Mouse (Mus musculus) E14TG2a.4 (cell line): ENCODE data around the gene Pde4dip.

ENCODE experiments used
- CTCF ChIP-seq: conservative IDR thresholded peaks from 2 replicates; pipeline ENCODE4 v1.5.1; 2014; ENCODE audit warnings: low read length
- NANOG ChIP-seq: IDR thresholded peaks from 2 replicates; pipeline ENCODE4 v1.6.1; 2014; ENCODE audit warnings: borderline replicate concordance, low read length, mixed read lengths
- POU5F1 ChIP-seq: IDR thresholded peaks from 2 replicates; pipeline ENCODE4 v1.6.1; 2014; ENCODE audit warnings: low read length, borderline replicate concordance

DNA sequence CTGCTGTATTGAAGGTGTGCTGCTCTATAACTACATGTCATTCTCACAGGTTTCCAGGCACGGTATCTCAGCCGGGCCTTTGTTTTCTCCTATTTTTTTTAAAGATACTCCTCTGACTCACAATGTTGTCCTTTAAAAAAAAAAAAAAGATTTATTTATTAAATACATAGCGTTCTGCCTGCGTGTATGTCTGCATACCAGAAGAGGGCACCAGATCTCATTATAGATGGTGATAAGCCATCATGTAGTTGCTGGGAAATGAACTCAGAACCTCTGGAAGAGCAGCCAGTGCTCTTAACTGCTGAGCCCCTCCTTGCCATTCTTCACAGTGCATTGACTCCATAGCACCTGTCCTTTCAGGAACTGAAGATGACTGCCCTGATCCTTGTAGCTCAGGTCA is 26.6 kb upstream of the Pde4dip start:
- TF ChIP-seq CTCF (peak; percentile 30), POU5F1 (no peak), NANOG (no peak)
